Mouse (Mus musculus) hindbrain, embryonic 13.5 days (tissue): Measurements from ENCODE around the gene Chchd6. TPM values are rescaled to one million over a fixed set of nuclear protein-coding genes. Genes with fewer than 3 reads are reported as not detected.

Source experiments
- ATAC-seq: fragments of 200-750 bp; cut with Nextera tagmentation; 2 replicates; pipeline ENCODE4 v1.8.0; 2017; ENCODE audit warnings: moderate TSS enrichment; ENCODE audit not compliant: low FRiP score
- H3K27ac ChIP-seq: fragments of 300-500 bp; sonication (generic); 2 replicates; pipeline ENCODE4 v1.5.1; 2015; ENCODE audit warnings: inconsistent platforms, mild to moderate bottlenecking, moderate library complexity
- H3K27me3 ChIP-seq: fragments of 300-500 bp; sonication (generic); 2 replicates; pipeline ENCODE4 v1.6.1; 2015; ENCODE audit warnings: mild to moderate bottlenecking, inconsistent platforms
- H3K36me3 ChIP-seq: fragments of 300-500 bp; sonication (generic); 2 replicates; pipeline ENCODE4 v1.6.1; 2015; ENCODE audit warnings: mild to moderate bottlenecking, inconsistent platforms
- H3K4me1 ChIP-seq: fragments of 300-500 bp; sonication (generic); replicated peaks from 2 replicates; pipeline ENCODE4 v1.6.1; 2015; ENCODE audit warnings: inconsistent platforms
- H3K4me2 ChIP-seq: fragments of 300-500 bp; sonication (generic); 2 replicates; pipeline ENCODE4 v1.6.1; 2015; ENCODE audit warnings: inconsistent platforms, mild to moderate bottlenecking, moderate library complexity
- H3K4me3 ChIP-seq: fragments of 300-500 bp; sonication (generic); 2 replicates; pipeline ENCODE4 v1.5.1; 2015; ENCODE audit warnings: mild to moderate bottlenecking, inconsistent platforms
- H3K9ac ChIP-seq: fragments of 300-500 bp; sonication (generic); 2 replicates; pipeline ENCODE4 v1.6.1; 2015; ENCODE audit warnings: mild to moderate bottlenecking, inconsistent platforms
- H3K9me3 ChIP-seq: fragments of 300-500 bp; sonication (generic); 2 replicates; pipeline ENCODE4 v1.6.1; 2016; ENCODE audit warnings: inconsistent platforms
- WGBS: fragments of 180-500 bp; shearing (Covaris S2); methylation state at CpG from one replicate; pipeline ENCODE4 v1.1.7; 2015; 5-methylcytosine and 5-hydroxymethylcytosine counted together
- polyA plus RNA-seq: library from polyadenylated mRNA; unstranded; fragments of >200 nt; fragmentation: Nextera tagmentation; extraction: Ambion mirVana; gene quantifications from 2 replicates; pipeline ENCODE4 v1.2.1, GENCODE M21; 2015

The Chchd6 gene
- polyA plus RNA-seq, 1 experiment from 2014 or later = 126 TPM

GRCm38 (mm10) chr6:89408259-89408658 lies 187.2 kb downstream of the Chchd6 start:
- H3K27me3 ChIP-seq = no peaks in the 10 kb centered on the region
- no peak overlapping the region for H3K27ac ChIP-seq
- WGBS = 90% methylated on average over 5 of the region's 5 CpGs
- H3K9me3 ChIP-seq = no peaks in the 10 kb centered on the region
- no peak overlapping the region for H3K9ac ChIP-seq
- ATAC-seq = no peak
- H3K36me3 ChIP-seq = no peaks in the 10 kb centered on the region
- no peak overlapping the region for H3K4me3 ChIP-seq
- H3K4me2 ChIP-seq = no peak overlapping the region
- H3K4me1 ChIP-seq = peaks cover 20% of the 10 kb centered on the region

DNA sequence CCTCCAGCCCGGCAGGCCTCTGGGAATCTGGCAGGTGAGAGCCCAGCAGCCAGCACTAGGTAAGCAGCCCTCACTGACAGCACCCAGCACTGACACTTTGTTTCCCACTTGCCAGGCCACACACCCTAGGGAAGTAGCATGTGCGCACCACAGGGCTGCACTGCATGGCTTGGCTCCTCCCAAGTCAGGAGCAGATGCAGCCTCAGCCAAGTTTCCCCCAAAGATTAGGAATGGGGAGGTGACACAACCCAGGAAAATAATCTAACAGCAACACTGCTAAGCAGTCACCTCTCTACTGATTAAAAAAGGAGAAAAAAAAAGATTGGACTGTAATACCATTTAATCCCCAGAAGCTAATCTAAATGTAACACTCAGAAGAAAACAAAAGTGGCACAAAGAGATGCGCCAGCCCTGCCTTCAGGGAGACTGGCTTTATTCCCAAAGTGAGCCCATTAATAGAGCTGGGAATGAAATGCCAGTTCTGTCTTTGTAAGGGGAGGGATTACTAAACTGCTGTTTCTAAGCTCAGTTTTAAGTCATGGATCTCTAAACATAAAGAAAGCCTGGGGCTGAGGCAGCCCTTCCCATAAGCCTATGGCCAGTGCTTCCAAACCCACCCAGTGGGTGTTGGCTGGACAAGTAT lies 188.1 kb downstream of the Chchd6 start:
- Histone ChIP-seq H3K4me2 (no peak overlapping the region), H3K27ac (peak overlapping the region; percentile 62; the same call in 1 of the 2 replicates), H3K9ac (no peak overlapping the region), H3K4me3 (no peak overlapping the region), H3K4me1 (peaks cover 20% of the 10 kb centered on the region), H3K27me3 (no peaks in the 10 kb centered on the region), H3K36me3 (no peaks in the 10 kb centered on the region), H3K9me3 (no peaks in the 10 kb centered on the region)
- 65% methylated on average over 3 of the region's 3 CpGs for WGBS
- no peak for ATAC-seq

GRCm38 (mm10) chr6:89404964-89405363 lies 190.5 kb downstream of the Chchd6 start:
- H3K36me3 ChIP-seq = no peaks in the 10 kb centered on the region
- H3K4me3 ChIP-seq = no peak overlapping the region
- 94% methylated on average over 2 of the region's 2 CpGs for WGBS
- peaks cover 20% of the 10 kb centered on the region for H3K4me1 ChIP-seq
- H3K9ac ChIP-seq = no peak overlapping the region
- ATAC-seq = no peak
- H3K4me2 ChIP-seq = no peak overlapping the region
- H3K27me3 ChIP-seq = no peaks in the 10 kb centered on the region
- H3K9me3 ChIP-seq = no peaks in the 10 kb centered on the region
- H3K27ac ChIP-seq = no peak overlapping the region

GRCm38 (mm10) chr6:89403257-89404225 lies 191.9 kb downstream of the Chchd6 start:
- H3K27ac ChIP-seq = no peak overlapping the region
- peaks cover 20% of the 10 kb centered on the region for H3K4me1 ChIP-seq
- H3K9ac ChIP-seq = no peak overlapping the region
- H3K4me3 ChIP-seq = no peak overlapping the region
- H3K36me3 ChIP-seq = no peaks in the 10 kb centered on the region
- WGBS = 77% methylated on average over 2 of the region's 2 CpGs
- H3K4me2 ChIP-seq = no peak overlapping the region
- H3K27me3 ChIP-seq = no peaks in the 10 kb centered on the region
- no peaks in the 10 kb centered on the region for H3K9me3 ChIP-seq
- ATAC-seq = no peak

DNA sequence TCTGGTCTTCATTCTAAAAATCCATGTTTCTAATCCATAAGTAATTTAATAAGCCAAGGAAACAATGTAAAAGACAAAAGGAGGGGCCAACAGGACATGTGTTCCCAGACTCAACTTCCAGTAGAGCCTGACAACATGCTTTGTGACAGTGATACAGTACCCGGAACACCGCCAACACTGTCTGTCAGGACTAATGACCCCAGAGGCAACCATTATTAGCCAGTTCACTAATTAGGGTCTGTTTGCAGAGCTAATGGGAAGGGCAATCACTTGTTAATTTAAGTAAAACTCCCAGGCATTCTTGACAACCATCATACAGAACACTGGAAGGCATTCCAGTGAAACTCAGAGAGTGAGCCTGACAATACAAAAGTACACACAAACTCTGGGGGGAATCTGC lies 193.0 kb downstream of the Chchd6 start:
- no peak overlapping the region for H3K27ac ChIP-seq
- no peaks in the 10 kb centered on the region for H3K9me3 ChIP-seq
- no peaks in the 10 kb centered on the region for H3K27me3 ChIP-seq
- H3K36me3 ChIP-seq = no peaks in the 10 kb centered on the region
- no peak overlapping the region for H3K9ac ChIP-seq
- peaks cover 15% of the 10 kb centered on the region for H3K4me1 ChIP-seq
- ATAC-seq = no peak
- WGBS = 72% methylated on average over 2 of the region's 2 CpGs
- H3K4me2 ChIP-seq = no peak overlapping the region
- no peak overlapping the region for H3K4me3 ChIP-seq

DNA sequence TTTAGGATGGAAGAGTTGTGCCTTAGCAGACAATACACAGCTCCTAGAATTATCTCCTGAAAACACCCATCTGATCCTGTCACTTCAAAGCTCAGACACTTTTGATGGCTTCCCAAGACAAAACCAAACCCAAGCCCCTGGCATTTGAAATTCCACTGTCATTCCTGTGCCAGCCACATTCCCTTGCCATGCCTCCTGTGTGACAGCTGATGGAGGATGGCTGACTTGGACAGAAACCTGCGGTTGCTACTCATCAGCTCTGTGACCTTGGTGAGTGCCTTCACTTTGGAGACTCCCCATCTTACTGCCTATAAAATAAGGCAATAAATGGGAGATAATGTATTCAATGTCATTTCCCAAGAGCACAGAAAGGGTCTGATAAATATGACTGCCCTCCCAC lies 195.9 kb downstream of the Chchd6 start:
- Histone ChIP-seq H3K36me3 (no peaks in the 10 kb centered on the region), H3K27me3 (no peaks in the 10 kb centered on the region), H3K4me2 (no peak overlapping the region), H3K4me1 (peaks cover 8% of the 10 kb centered on the region), H3K9me3 (no peaks in the 10 kb centered on the region), H3K4me3 (no peak overlapping the region), H3K27ac (no peak overlapping the region), H3K9ac (no peak overlapping the region)
- 84% methylated on average over 1 of the region's 1 CpGs for WGBS
- ATAC-seq = no peak

- H3K27ac ChIP-seq = no peak overlapping the region
- no peaks in the 10 kb centered on the region for H3K9me3 ChIP-seq
- H3K4me3 ChIP-seq = no peak overlapping the region
- no peaks in the 10 kb centered on the region for H3K4me1 ChIP-seq
- no peaks in the 10 kb centered on the region for H3K36me3 ChIP-seq
- no peaks in the 10 kb centered on the region for H3K27me3 ChIP-seq
- no peak overlapping the region for H3K4me2 ChIP-seq
- ATAC-seq = no peak
- no peak overlapping the region for H3K9ac ChIP-seq
- 84% methylated on average over 4 of the region's 4 CpGs for WGBS
Measured at GRCm38 (mm10) chr6:89397919-89398318, 197.5 kb downstream of the Chchd6 start.

- 88% methylated on average over 2 of the region's 2 CpGs for WGBS
- no peak overlapping the region for H3K4me2 ChIP-seq
- no peak for ATAC-seq
Measured at GRCm38 (mm10) chr6:89393820-89394219, 201.6 kb downstream of the Chchd6 start.

DNA sequence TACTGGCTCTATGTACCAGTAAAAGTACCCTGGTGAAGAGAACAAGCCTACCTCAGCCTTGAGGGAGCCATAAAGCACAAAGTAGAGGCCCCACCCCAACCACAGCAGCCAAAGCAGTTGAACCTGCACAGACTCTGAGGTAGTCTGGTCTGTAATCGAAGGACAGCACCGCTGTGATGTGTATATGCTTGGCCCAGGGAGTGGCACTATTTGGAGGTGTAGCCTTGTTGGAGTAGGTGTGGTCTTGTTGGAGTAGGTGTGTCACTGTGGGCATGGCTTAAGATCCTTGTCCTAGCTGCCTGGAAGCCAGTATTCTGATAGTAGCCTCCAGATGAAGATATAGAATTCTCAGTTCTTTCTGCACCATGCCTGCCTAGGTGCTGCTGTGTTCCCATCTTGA lies 203.2 kb downstream of the Chchd6 start:
- Histone ChIP-seq H3K9ac (no peak overlapping the region), H3K27ac (no peak overlapping the region), H3K36me3 (no peaks in the 10 kb centered on the region), H3K4me3 (no peak overlapping the region), H3K4me2 (no peak overlapping the region), H3K9me3 (no peaks in the 10 kb centered on the region), H3K4me1 (peaks cover 10% of the 10 kb centered on the region), H3K27me3 (no peaks in the 10 kb centered on the region)
- ATAC-seq = no peak
- WGBS = 95% methylated on average over 2 of the region's 2 CpGs

More at GRCm38 (mm10) chr6:89393820-89394219, 201.6 kb downstream of the Chchd6 start:
- H3K9me3 ChIP-seq = no peaks in the 10 kb centered on the region
- H3K27me3 ChIP-seq = no peaks in the 10 kb centered on the region
- H3K27ac ChIP-seq = no peak overlapping the region
- H3K4me3 ChIP-seq = no peak overlapping the region
- H3K36me3 ChIP-seq = no peaks in the 10 kb centered on the region
- no peak overlapping the region for H3K9ac ChIP-seq
- peaks cover 10% of the 10 kb centered on the region for H3K4me1 ChIP-seq

DNA sequence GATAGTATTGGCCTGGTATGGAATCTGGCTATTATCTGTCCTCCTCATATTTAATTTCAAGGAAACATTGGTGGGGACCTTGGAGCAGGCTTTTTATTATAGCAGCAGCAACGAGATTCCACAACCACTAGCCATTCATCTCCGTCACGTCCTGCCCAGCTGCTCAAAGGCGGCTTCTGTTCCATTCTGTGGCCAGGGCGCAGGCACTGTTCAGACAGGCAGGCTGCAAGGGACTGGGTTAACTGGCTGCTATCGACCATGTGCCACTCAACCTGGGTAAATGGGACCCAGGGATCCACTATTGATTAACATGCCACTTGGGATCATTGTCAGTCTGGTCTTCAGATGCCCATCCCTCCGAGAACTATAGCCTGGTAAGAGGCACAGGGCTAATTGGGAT lies 205.7 kb downstream of the Chchd6 start:
- ATAC-seq = peak; percentile 81
- H3K4me3 ChIP-seq = no peak overlapping the region

DNA sequence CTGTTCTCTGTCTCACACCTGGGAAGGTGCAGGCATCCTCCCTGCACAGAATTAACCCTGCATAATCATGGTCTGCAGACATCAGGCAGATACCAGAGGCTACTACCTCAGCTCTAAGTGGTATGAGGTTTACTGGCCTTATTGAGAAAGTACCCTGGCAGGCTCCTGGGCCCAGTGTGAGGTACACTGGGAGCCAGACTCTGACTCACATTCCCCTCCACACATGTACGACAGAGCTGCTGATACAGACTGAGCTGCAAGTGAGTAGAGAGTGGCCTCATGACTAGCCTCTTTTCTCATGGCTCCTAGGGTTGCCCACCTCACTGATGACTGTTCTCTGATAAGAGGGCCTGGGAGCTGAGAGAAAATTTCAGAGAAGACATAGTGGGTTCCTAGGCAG lies 208.5 kb downstream of the Chchd6 start:
- WGBS = 71% methylated on average over 1 of the region's 1 CpGs
- peaks cover 10% of the 10 kb centered on the region for H3K4me1 ChIP-seq

More for the DNA sequence above, 205.7 kb downstream of the Chchd6 start:
- Histone ChIP-seq H3K9ac (no peak overlapping the region), H3K27ac (peak overlapping the region; percentile 48), H3K36me3 (no peaks in the 10 kb centered on the region), H3K9me3 (no peaks in the 10 kb centered on the region), H3K4me2 (no peak overlapping the region), H3K4me1 (peaks cover 10% of the 10 kb centered on the region), H3K27me3 (no peaks in the 10 kb centered on the region)
- WGBS = 39% methylated on average over 7 of the region's 7 CpGs

GRCm38 (mm10) chr6:89384699-89385098 lies 210.8 kb downstream of the Chchd6 start:
- 78% methylated on average over 2 of the region's 2 CpGs for whole genome bisulfite sequencing

More for the DNA sequence above, 208.5 kb downstream of the Chchd6 start:
- ATAC-seq = no peak
- Histone ChIP-seq H3K27me3 (no peaks in the 10 kb centered on the region), H3K9me3 (no peaks in the 10 kb centered on the region), H3K36me3 (no peaks in the 10 kb centered on the region), H3K4me3 (no peak overlapping the region), H3K4me2 (no peak overlapping the region), H3K9ac (no peak overlapping the region), H3K27ac (no peak overlapping the region)

More at GRCm38 (mm10) chr6:89384699-89385098, 210.8 kb downstream of the Chchd6 start:
- Histone ChIP-seq H3K9me3 (no peaks in the 10 kb centered on the region), H3K9ac (no peak overlapping the region), H3K4me2 (no peak overlapping the region), H3K36me3 (no peaks in the 10 kb centered on the region), H3K27me3 (no peaks in the 10 kb centered on the region), H3K4me1 (peaks cover 5% of the 10 kb centered on the region), H3K27ac (no peak overlapping the region), H3K4me3 (no peak overlapping the region)
- no peak for ATAC-seq
